Mouse (Mus musculus): ENCODE measurements at regions not wholly inside any gene's neighbourhood (a gene's known extent, or its start where the extent isn't known, plus 50 kb on each side); places are given as distances from the start of the nearest gene placed in this dataset.

DNA sequence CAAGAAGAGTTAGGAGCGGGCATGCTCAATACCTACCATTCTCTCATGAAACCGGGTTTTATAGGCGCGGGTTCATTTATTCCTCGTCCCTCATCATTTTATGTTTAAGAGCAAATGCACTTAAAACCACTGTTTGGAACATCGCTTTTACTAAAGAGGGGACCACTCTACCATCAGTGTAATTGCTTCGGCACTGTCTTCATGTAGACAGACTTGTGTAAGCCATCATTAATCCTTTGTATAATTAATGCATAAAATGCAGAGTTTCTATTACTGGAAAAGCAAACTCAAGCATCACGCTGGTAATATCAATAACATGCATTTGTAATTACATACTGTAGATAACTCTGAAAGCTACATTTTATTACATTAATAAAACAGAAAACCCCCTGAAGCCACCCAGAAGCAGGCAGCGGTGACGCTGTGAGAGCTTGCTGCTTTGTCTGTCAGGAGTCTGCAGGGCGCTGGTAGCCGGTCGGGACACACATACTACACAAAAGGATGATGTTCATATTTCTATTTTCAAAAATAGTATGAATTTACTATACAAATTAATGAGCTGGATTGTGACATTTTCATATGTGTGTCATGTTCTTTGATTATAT lies 99.2 kb downstream of the Zfp281 start:
- DNase-seq = no peak

DNA sequence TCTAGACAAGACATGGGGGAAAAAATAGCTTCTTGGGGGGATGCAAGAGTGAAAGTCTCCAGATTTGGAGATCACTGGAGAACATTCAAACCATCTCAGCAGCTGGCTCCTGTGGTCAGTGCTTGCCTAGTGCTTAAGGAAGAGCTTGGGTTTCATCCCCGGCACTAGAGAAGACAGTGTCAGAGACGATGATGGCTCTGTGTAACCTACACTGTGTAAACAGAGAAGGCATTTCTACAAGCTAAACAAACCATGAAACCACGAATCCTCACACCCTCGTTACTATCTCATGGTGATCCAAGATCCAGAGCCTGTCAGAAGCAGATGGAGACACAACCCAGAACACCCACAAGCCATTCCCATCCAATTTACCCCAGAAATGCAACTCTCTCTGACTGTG lies 100.5 kb downstream of the Zfp281 start:
- DNase-seq = no peak

DNA sequence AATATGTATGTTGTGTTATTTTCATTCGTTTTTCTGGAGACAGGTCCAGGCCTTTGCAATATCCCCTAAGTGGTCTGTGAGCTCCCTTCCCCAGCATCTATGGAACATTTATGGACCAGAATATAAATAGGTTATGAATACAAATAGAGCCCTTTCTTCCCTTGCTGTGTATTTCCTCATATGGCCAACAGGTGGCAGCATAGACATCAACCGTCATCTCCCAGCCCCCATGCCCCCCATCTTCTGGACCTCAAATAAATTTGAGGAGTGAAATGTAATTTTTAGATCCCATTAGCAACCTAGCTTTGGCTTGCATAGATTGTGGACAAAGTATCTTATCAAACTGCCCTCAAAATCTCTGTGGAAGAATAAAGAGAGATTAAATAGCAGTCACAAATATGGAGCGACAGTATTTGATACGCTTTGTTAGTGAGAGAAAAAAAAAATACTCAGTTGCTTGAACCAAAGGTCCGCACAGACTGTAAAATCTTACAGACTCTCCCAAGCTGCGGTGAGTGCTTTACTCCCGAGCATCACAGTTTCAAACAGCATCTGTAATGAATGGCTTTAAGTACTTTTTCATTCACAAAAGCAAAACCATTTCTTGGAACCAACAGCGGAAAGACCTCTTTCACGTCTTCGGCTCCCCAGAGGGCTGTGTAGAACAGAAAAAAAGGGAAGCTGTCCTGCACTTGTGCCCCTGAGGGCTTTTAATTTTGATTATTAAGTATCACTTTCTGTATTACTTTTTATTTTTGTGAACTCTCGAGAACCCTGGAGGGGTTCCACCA lies 101.6 kb downstream of the Zfp281 start:
- peak in 1 of 2 experiments; percentile 17 for DNase-seq

DNA sequence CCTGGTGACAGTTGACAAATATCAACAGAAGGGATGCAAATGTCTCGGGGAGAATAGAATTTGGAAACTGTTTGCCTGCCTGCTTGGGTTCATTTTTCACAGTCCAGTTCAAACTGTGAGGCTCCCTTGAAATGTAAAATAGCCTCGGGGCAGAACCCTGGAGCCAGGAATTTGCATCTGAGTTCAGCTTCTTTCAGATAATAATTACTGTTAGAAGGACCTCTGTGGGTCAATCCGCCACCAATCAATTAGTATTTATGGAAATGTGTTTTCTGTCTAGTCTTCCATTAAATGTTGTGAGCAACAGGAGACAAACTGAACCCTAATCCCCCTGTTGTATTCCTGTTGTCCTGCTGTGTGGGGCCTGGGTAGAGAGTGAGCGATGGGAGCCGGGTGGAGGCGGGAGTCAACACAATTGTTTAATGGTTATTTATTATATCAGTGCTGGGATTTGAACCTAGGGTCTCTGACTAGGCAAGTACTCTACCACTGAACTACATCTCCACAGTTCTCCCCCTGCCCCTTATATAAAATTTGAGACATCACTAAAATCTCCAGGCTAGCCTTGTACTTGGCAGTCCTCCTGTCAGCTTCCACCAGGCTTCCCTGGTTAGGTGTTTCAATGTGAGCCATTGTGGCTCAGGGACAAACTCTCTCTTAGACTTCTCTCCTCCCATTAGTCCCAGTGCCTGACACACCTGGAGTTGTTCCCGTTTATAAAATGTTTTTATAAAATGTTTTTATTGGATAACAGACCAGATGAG lies 103.3 kb downstream of the Zfp281 start:
- DNase-seq = no peak

DNA sequence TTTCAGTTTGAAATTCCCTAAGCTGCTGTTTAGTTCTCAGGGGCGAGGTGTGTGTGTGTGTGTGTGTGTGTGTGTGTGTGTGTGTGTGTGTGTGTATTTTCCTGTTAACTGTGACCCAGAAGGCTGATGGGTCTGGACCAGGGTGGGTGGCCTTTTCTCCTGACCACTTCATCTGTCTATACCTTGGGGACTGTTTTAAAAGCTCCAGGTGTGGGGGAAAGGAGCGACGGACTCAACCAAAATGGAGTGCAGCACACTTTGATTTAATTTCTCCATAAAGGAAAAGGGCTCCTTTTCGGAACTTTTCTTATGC lies 103.9 kb downstream of the Zfp281 start:
- no peak for DNase-seq

DNA sequence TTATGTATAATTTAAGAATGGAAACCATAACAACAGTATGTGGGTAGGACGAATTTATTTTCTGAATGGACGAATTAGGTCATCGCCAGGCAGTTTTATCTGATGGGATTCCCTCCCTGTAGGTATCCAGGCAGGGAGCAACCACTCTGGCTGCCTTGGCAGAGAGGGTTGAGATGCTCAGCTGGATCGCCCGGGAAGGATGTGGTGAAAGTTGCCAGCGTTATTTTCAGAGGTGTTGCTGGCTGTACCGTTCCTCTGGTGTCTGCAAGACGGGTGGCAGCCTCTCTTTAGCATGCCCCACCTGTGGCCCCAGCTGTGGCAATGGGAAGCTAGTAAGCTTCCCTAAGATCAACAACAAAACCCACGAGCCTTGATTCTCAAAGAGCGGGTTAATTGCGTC lies 105.9 kb downstream of the Zfp281 start:
- no peak for DNase-seq

DNA sequence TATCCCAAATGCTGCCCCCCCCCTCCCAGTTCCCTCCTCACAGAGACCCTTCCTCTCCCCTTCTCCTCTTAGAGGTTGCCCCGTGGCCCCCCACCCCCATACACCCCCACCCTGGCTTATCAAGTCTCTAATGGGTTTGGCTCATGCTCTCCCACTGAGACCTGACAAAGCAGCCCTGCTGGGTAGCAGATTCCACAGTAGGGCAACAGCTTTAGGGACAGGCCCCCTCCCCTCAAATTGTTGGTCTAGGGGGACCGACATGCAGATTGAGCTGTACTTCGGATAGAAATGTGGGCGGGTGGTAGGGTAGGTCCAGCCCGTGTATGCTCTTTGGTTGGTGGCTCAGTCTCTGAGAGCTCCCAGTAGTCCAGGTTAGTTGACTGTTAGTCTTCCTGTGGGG lies 113.3 kb downstream of the Zfp281 start:
- no peak for DNase-seq

DNA sequence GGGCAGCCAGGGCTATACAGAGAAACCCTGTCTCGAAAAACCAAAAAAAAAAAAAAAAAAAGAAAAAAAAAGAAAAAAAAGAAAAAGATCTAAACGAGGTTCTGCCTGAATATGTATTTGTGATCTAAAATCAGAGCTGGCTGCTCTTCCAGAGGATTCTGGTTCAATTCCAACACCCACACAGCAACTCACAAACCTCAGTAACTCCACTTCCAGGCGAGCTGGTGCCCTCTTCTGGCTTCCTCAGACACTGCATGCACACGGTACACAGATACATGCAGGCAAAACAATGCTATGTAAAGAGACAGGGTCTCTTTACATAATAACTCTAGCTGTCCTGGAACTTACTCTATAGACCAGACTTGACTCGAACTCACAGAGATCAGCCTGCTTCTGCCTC lies 114.8 kb downstream of the Zfp281 start:
- peak; percentile 9 to 23 for DNase-seq

DNA sequence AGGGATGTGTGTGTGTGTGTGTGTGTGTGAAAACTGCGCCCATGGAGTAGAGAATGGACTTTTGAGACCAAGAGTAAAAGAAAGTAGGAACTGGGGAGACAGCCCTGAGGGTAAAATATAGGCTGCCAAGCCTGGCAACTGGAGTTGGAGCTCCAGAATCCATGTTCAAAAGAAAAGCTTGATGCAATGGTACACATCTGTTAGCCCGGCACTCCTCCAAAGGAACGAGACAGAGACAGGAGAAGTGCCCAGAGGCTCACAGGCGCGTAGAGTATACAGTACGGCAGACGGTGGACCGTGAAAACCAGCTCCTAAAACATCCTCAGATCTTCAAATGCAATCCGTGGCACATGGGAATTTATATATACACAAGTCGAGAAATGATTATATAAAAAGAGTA lies 116.4 kb downstream of the Zfp281 start:
- no peak for DNase-seq

DNA sequence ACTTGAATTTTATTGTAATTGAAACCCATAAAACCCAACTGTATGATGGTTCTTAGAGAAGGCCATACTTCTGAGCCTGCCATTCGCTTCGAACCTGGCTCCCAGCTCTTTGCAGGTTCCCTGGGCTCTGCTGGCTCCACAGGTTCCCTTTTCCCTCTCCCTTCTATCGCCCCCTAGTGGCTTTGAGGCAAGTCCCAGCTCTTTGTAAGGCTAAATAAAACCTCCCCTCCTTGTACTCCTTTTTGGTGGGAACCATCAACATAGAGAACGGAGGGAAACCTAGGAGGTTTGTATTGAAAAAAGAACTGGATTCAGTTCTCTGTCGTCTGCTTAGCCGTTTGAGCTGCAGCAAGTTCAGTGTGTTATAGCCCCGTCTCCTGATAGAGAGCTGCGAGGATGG lies 124.5 kb downstream of the Zfp281 start:
- peak; percentile 9 to 21 for DNase-seq

DNA sequence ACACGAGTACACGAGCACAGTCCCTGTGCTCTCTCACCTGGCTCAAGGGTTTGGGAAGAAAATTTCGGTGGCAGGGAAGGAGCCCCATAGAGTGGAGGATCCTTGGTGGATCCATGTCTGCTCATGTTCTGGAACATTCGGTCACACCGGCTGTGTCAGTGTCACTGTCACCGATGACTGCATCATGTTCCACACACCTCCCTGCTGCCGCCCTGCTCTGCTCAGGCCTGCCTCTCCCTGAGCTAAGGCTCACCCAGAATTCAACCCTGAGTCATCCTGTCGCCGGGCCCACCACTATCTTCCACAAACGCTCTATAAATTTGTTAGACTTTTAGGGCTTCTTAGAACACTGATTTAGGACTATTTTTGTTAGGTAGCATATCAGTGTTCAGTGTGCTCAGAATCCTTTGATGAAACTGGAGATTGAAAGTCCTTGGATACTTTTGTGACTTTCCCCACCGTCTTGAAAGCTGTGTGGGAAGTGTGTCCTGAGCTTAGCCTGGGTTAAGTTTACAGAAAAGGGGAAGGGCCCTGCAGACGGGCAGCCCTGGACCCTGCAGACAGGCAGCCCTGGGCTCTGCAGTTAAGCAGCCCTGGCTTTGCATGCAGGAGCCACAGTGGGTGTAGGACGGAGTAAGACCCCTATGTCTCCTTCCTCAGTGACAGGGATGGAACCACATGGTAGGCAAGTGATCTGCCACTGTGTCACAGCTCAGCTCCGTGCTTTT lies 126.9 kb downstream of the Zfp281 start:
- no peak for DNase-seq

DNA sequence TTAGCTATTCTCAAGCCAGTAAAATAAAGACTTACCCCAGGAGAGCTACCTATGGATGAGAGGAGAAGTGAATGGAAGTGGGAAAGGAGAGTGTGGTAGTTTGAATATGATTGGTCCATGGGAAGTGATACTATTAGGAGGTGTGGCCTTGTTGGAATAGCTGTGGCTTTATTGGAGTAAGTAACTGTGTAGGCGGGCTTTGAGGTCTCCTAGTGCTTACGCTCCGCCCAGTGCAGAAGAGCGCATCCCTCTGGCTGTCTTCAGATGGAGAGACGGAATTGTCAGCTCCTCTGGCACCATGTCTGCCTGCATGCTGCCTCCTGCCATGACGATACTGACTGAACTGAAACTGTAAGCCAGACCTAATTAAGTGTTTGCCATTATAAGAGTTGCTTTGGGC lies 129.6 kb downstream of the Zfp281 start:
- no peak for DNase-seq

DNA sequence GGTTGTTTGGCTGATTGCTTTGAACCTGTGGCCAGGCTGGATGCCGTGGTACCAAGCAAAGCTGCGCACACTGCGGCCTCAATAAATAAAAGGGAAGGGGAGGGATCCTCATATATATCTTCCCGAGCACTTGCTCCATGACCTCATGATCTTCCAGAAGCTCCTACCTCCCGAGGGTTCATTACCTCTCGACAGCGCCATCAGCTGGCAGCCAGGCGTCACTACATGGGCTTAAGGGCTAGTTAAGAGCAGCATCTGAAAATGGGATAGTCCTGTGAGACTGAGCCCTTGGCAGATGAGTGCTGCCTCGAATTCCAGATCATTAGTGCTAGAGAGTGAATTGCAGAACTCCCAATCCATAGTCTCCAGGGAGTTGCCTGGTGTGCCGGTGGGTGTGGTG lies 134.0 kb downstream of the Zfp281 start:
- DNase-seq = no peak

DNA sequence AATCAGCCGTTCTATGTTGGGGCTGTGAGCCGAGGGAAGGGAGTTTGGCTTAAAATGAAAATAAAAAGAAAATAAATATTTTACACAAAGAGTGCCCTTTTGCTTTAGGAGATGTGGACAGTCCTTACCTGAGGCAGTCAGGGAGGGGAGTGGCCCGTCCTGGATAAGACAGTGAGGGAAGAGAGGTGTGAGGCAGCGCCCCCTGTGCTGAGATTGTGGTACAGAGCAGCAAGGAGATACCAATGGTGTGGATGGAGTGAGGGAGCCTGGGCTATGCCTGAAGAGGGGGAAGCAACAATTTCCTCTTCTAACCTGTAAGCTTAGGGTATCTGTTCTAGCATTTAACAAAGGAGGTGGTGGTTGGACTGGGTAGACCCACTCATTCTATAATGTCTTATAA lies 134.5 kb downstream of the Zfp281 start:
- no peak for DNase-seq

DNA sequence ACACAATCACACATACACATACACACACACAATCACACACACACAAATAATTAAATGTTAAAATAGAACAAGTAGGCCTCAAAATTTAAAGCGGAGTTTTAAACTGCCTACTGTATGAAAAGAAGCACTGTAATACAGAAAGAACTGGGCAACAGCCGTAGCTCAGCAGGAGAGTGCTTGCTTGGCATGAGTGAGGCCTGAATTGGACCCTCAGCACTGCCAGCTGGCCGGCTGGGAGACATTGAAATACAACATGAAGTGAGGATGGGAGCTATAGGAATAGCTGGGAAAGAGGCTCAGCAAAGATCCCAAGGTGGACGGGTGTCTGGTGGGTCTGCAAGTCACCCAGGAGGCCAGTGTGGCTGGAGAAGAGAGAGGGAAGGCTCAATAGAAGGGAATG lies 136.8 kb downstream of the Zfp281 start:
- peak; percentile 51 to 53 for DNase-seq

DNA sequence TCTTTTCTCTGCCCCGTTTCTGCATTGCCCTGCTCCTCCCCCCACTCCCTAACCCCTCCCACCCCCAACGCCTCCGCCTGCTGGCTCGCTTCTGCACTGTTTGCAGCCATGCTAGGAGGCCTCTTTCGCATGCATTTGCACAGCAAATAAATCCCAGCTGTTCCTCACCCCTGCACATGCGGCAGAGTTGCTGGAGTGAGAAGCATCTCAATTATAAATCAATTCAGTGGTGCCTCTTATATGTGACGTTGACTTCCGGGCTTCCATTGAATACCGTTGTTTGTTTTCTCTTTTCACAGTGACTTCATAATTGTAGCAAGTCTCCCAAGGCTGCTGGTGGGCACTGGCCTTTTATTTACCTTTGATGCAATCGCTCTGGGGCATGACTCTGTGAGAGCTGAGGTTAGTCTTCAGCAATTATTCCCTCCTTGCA lies 144.3 kb downstream of the Zfp281 start:
- no peak for DNase-seq

DNA sequence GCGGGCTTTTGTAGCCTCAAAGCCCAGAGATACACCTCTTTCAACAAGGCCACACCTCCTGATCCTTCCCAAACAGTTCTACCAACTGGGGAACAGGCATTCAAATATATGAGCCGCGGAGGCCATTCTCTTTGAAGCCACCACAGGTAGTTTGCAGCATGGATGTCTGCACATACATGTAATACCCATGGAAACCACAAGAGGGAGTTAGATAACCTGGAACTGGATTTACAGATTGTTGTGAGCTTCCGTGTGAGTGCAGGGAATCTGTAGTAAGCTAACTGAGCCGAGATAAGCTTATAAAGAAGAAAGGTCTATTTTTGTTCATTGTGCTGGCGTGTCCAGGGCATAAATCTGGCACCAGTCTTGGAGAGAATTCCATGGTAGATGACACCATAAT lies 149.0 kb downstream of the Zfp281 start:
- DNase-seq = no peak

DNA sequence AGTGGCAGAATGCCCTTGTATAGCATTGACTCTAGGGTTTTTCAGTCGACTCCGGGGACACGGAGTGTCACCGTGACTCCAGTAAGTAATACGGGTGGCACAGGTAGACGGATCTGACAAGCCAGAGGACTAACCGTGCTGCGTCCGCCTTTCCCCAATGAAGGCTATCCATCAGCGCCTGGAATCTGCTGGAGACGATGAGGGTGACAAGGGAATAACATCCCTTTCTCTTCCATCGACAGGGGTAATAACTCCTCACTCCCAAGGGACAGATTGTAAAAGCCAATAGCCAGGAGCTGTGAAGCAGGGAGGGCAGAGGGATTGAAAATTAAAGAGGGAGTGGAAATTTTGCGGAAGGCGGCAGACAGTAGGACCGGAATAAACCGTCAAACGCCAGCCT lies 151.5 kb downstream of the Zfp281 start:
- no peak for DNase-seq

DNA sequence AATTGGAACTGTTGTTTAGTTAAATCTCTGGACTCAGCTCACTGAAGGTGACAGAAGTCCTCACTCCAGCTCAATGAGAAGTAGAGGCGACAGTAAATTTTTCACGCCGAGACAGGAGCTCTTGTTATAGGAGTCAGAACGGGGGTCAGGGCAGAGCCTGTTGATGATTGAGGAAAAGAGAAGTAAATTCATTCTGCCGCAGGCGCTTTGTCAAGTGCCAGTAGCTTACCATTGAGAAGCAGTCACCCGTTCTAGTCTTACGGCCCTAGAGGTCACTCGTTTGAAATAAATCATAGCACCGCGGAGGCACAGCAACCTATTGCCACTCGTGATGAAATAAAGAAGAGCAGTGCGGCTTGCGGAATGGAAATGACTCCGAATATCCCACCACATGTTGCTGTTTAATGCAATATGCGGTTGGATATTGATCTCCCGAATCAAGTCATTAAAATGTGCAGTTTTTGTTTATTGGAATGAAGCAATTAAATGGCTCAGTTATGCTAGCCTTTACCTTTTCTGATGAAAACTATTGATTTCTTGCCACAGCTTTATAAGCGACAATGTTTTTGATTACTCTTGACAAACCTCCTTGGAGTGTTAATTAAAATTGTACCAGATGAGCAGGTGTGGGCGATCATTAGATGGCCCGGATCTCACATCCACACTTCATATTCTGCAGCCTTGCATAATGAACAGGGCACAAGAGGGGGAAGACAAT lies 152.7 kb downstream of the Zfp281 start:
- no peak for DNase-seq

DNA sequence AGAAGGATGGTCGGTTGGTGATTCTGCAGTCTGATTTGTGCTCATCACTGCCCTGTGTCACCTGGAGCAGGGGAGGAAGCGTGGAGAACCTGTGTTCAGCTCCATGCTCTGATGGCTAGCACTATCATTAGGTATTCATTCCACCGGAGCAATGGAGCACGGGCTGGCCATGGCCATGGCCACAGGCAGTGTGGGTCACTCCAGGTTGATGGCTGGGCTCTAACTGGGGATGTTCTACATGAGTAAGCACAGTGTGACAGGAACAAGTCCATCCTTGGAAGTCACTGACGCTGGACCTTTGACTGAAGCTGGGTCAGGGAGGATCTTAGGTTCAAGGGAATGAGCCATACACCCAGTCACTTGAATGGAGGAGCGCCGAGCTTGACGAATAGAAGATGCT lies 154.7 kb downstream of the Zfp281 start:
- DNase-seq = no peak

DNA sequence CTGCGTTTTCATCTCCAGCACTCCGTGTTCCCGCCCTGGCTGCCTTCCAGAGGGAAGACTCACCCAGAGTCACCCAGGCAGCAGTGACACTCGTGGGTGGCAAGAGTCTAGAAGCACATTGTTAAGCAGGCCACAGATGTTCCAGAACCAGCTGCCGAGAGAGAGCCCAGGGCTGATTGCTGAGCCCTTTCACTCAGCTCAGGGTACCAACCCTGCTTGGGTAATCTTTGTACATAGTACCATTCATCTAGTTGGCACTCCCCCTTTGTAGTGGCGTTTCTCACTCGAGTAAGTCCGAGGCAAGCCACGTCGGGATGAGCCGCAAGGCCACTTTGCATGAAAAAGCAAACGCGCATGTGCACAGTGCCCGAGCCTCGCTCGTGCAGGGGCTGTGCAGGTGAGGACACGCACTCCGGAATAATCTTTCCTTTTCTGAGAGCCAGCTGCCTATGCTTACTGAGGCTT lies 156.9 kb downstream of the Zfp281 start:
- DNase-seq = no peak

DNA sequence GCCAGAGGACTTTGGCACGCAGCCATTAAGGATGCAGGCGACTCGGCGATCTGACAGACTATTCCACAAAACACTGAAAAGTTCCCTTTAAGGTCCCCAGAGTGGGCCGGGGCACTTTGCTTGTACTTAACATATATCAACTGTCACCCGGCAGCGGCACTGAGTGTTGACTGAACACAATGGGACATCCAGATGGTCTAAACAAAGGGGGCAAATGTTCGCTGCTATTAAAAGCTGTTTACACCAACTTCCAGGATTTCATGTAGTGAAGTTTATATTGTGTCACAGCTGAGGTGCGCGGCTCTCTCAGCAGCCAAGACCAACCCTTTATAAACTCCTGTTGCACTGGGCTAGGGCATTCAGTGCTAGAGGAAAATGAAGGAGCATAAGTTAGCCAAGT lies 157.6 kb downstream of the Zfp281 start:
- DNase-seq = no peak

DNA sequence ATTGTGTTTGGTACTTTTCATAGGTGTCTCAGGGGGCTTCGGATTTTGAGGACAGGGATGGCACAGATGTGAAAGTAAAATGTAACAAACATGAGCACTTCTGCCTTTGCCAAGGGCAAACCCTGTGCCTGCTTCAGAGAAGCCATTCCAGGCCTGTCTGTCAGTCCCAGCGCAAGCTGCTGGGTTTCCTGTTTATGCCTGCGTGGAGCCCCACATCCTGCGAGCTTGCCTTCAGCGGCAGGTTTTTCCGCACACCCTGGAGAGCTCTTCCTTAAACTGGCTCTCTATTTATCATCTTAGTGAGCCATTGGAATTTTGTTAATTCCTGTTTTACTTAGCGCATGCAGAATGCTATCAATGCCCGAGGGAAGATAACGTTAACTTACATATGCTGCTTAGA lies 159.5 kb downstream of the Zfp281 start:
- no peak for DNase-seq

All from cerebellum, adult 18-20 months (tissue).